Mouse (Mus musculus) left cerebral cortex, adult 8-10 months (tissue): Measurements from ENCODE around the gene Mex3a. TPM values are rescaled to one million over a fixed set of nuclear protein-coding genes. Genes with fewer than 3 reads are reported as not detected.

Source experiments
- DNase-seq, 2 experiments: peaks; one replicate each; pipeline ENCODE4 v3.0.0; 2022; ENCODE audit warnings: low spot score in 2 of 2
- total RNA-seq, 4 experiments: library from RNA; stranded (reverse); gene quantifications; 2 replicates each; pipeline ENCODE4 v1.2.4; 2022

Gene Mex3a
- total RNA-seq, 4 experiments from 2014 or later = 2.3 to 3.1 (median 2.6) TPM

- no peak for DNase-seq
These were observed 4.6 kb upstream of the Mex3a start for GRCm38 (mm10) chr3:88527565-88527964.

- DNase-seq = no peak
These were observed 3.5 kb upstream of the Mex3a start for GRCm38 (mm10) chr3:88528646-88529045.

- no peak for DNase-seq
These were observed 2.8 kb upstream of the Mex3a start for GRCm38 (mm10) chr3:88529204-88530000.

- no peak for DNase-seq
These were observed 1.9 kb upstream of the Mex3a start for GRCm38 (mm10) chr3:88530082-88530864.

- DNase-seq = peak; percentile 80 to 82
These were observed 572 bp upstream of the Mex3a start for GRCm38 (mm10) chr3:88531348-88532298.

- no peak for DNase-seq
These were observed 705 bp downstream of the Mex3a start for GRCm38 (mm10) chr3:88532689-88533511.

GRCm38 (mm10) chr3:88533706-88534105, 1.5 kb downstream of the Mex3a start:
- no peak for DNase-seq

- no peak for DNase-seq
These were observed 2.8 kb downstream of the Mex3a start for GRCm38 (mm10) chr3:88535005-88535404.

- DNase-seq = no peak
These were observed 3.3 kb downstream of the Mex3a start for GRCm38 (mm10) chr3:88535527-88535926.

- DNase-seq = peak; percentile 51 to 86
These were observed 4.1 kb downstream of the Mex3a start for GRCm38 (mm10) chr3:88536103-88536930.

- no peak for DNase-seq
These were observed 5.0 kb downstream of the Mex3a start for GRCm38 (mm10) chr3:88537146-88537545.

- DNase-seq = no peak
These were observed 6.3 kb downstream of the Mex3a start for GRCm38 (mm10) chr3:88538271-88539145.

GRCm38 (mm10) chr3:88539397-88539796, 7.2 kb downstream of the Mex3a start:
- DNase-seq = no peak

GRCm38 (mm10) chr3:88540085-88540484, 7.9 kb downstream of the Mex3a start:
- DNase-seq = no peak

- no peak for DNase-seq
These were observed 9.6 kb downstream of the Mex3a start for GRCm38 (mm10) chr3:88541622-88542401.

- no peak for DNase-seq
These were observed 10.3 kb downstream of the Mex3a start for GRCm38 (mm10) chr3:88542486-88542885.

- no peak for DNase-seq
These were observed 11.0 kb downstream of the Mex3a start for GRCm38 (mm10) chr3:88543174-88543573.
